In the genomic region with DNA sequence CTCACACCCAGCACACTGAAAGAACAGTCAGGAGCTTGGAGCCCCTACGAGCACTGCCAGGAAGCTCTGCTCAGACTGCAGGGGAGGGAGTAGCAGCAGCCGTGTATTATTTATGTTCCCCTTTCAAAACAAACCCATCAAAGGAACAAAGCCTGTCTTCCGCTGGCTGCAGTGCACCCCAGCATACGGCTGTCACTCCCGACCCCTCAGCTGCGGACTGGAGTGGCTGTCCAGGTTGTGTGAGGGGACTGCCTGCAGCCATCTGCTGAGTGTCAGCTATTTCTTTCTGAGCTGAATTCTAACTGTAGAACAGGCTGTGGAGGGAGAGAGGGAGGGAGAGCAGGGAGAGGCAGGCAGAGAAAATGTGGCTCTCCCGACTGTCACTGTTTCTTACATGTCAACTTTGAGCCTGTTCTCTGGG, we compare ENCODE assay signal across 7 mouse cellular contexts.
DNase-seq lines count a peak whose midpoint lies in the region; ATAC-seq lines count a peak whose summit lies in the region.

No protein-coding gene starts in this region.

- peak; percentile 35 to 52 for DNase-seq in layer of hippocampus, adult 18-20 months (ENCODE audit: low spot score in 2 of 2)
- no peak for DNase-seq in layer of hippocampus, adult 9-10 months (ENCODE audit: low spot score)
- peak; percentile 66 for DNase-seq in forebrain, embryonic 11.5 days (ENCODE audit: low spot score)
- DNase-seq in layer of hippocampus, postnatal 14 days (ENCODE audit: low spot score in 2 of 2): peak; percentile 60 to 72
- no peak for DNase-seq in adrenal gland, postnatal 36 days
- no peak for DNase-seq in liver

- H3K27me3 ChIP-seq in forebrain, embryonic 11.5 days (ENCODE audit: control insufficient read depth, insufficient read depth, low read length): no peaks in the 10 kb centered on the region
- no peaks in the 10 kb centered on the region for H3K27me3 ChIP-seq in midbrain, embryonic 16.5 days (ENCODE audit: control insufficient read depth, insufficient read depth, low read depth, low read length)

- peak overlapping the region; percentile 29; the same call in 1 of the 2 replicates for H3K4me2 ChIP-seq in forebrain, embryonic 11.5 days (ENCODE audit: low read depth, low read length, severe bottlenecking)
- H3K4me2 ChIP-seq in midbrain, embryonic 16.5 days (ENCODE audit: low read length): peak overlapping the region; percentile 54

- peak overlapping the region; percentile 57 for H3K27ac ChIP-seq in forebrain, embryonic 11.5 days (ENCODE audit: low read depth, low read length)
- peak overlapping the region; percentile 79 for H3K27ac ChIP-seq in midbrain, embryonic 16.5 days (ENCODE audit: low read length)

- no peaks in the 10 kb centered on the region for H3K9me3 ChIP-seq in forebrain, embryonic 11.5 days (ENCODE audit: control insufficient read depth, low read length)
- no peaks in the 10 kb centered on the region for H3K9me3 ChIP-seq in midbrain, embryonic 16.5 days (replicated peaks; ENCODE audit: control insufficient read depth, low read length, poor library complexity, severe bottlenecking)

- 8% methylated on average over 7 of the region's 7 CpGs for WGBS in forebrain, embryonic 11.5 days
- WGBS in midbrain, embryonic 16.5 days: under 1% methylated on average over 7 of the region's 7 CpGs

- no peak overlapping the region for H3K4me3 ChIP-seq in forebrain, embryonic 11.5 days (ENCODE audit: low read depth, low read length)
- H3K4me3 ChIP-seq in midbrain, embryonic 16.5 days (ENCODE audit: low read depth, low read length): peak overlapping the region; percentile 18; the same call in 1 of the 2 replicates

- no peaks in the 10 kb centered on the region for H3K36me3 ChIP-seq in forebrain, embryonic 11.5 days (ENCODE audit: control insufficient read depth, insufficient read depth, low read length)
- no peaks in the 10 kb centered on the region for H3K36me3 ChIP-seq in midbrain, embryonic 16.5 days (ENCODE audit: control insufficient read depth, insufficient read depth, low read length)

- peak; percentile 83 for ATAC-seq in forebrain, embryonic 11.5 days (replicated peaks; ENCODE audit: low FRiP score)
- ATAC-seq in midbrain, embryonic 16.5 days: peak; percentile 78

- H3K4me1 ChIP-seq in forebrain, embryonic 11.5 days (replicated peaks; ENCODE audit: control insufficient read depth, insufficient read depth, low read length): peaks cover 14% of the 10 kb centered on the region; the same call in 1 of the 2 replicates
- peaks cover 22% of the 10 kb centered on the region for H3K4me1 ChIP-seq in midbrain, embryonic 16.5 days (ENCODE audit: control insufficient read depth, insufficient read depth, low read length)

- 0 out of 2 replicates have a peak overlapping the region, but pooled peaks have one; percentile 23 for H3K9ac ChIP-seq in forebrain, embryonic 11.5 days (ENCODE audit: low read length)
- peak overlapping the region; percentile 65 for H3K9ac ChIP-seq in midbrain, embryonic 16.5 days (ENCODE audit: low read depth, low read length)

Comparison
In these comparisons a context has a peak if more than half of its experiments do, and no peak if none do; other contexts are left out.
1. DNase-seq: peak in layer of hippocampus, adult 18-20 months (2 of 2), forebrain, embryonic 11.5 days (single experiment) and layer of hippocampus, postnatal 14 days (2 of 2); none in layer of hippocampus, adult 9-10 months (single experiment), adrenal gland, postnatal 36 days (0 of 2) and liver (single experiment).